ENCODE assay signal across 17 mouse cellular contexts in genomic region chr15:80003581-80003980, GRCm38 (mm10). TPM values are rescaled to one million over a fixed set of nuclear protein-coding genes. Genes with fewer than 3 reads are reported as not detected.
DNase-seq lines count a peak whose midpoint lies in the region; ATAC-seq and TF ChIP-seq lines count a peak whose summit lies in the region.
"Had no signal": no experiment of that assay in that cellular context is flagged by ENCODE, and none has a peak within 500 bp of the region (broad histone marks: within the 10 kb centered on the region; RNA-seq: fewer than 3 reads in every experiment).

No protein-coding gene starts in this region.

- 44% methylated on average over 2 of the region's 2 CpGs for WGBS in kidney, adult 2 months

- H3K4me3 ChIP-seq in gastrocnemius, adult 2 months, result peak overlapping the region; percentile 45
- no peak overlapping the region for H3K4me3 ChIP-seq in kidney, adult 2 months (ENCODE audit: insufficient read depth, low read depth, low read length)
- peak overlapping the region; percentile 89 for H3K4me3 ChIP-seq in megakaryocyte, embryonic 14.5 days (replicated peaks)
- H3K4me3 ChIP-seq: embryonic facial prominence, embryonic 12.5 days; neural tube, embryonic 13.5 days had no signal

- no peaks in the 10 kb centered on the region; the same call in 1 of the 2 replicates for H3K36me3 ChIP-seq in kidney, adult 2 months (ENCODE audit: control insufficient read depth, insufficient read depth, low read length)
- peaks cover 97% of the 10 kb centered on the region for H3K36me3 ChIP-seq in megakaryocyte, embryonic 14.5 days (replicated peaks; ENCODE audit: low read length)
- H3K36me3 ChIP-seq: embryonic facial prominence, embryonic 12.5 days; neural tube, embryonic 13.5 days had no signal

- peaks cover 26% of the 10 kb centered on the region for H3K4me1 ChIP-seq in kidney, adult 2 months (ENCODE audit: control insufficient read depth, insufficient read depth, low read length)
- peaks cover 93% of the 10 kb centered on the region for H3K4me1 ChIP-seq in megakaryocyte, embryonic 14.5 days

- H3K27me3 ChIP-seq in kidney, adult 2 months (replicated peaks; ENCODE audit: control insufficient read depth, insufficient read depth, low read length), result no peaks in the 10 kb centered on the region
- H3K27me3 ChIP-seq in megakaryocyte, embryonic 14.5 days (replicated peaks), result no peaks in the 10 kb centered on the region
- H3K27me3 ChIP-seq: embryonic facial prominence, embryonic 12.5 days; neural tube, embryonic 13.5 days had no signal

- TF ChIP-seq CTCF in gastrocnemius, adult 2 months (IDR thresholded peaks at IDR 0.05), result no peak
- TF ChIP-seq CTCF in kidney, adult 2 months (conservative IDR thresholded peaks at IDR 0.05; ENCODE audit: insufficient read depth, insufficient read length, low read depth, low read length), result no peak

- ATAC-seq in megakaryocyte, adult 5-6 weeks (ENCODE audit: poor library complexity, severe bottlenecking), result no peak
- ATAC-seq: hindbrain, embryonic 16.5 days had no signal

- no peak for TF ChIP-seq POLR2A in kidney, adult 2 months (IDR thresholded peaks at IDR 0.05; ENCODE audit: low read depth, low read length)

- H3K27ac ChIP-seq in gastrocnemius, adult 2 months, result peak overlapping the region; percentile 94
- peak overlapping the region; percentile 64 for H3K27ac ChIP-seq in kidney, adult 2 months (ENCODE audit: insufficient read depth, low read depth, low read length)

- no peaks in the 10 kb centered on the region for H3K9me3 ChIP-seq in megakaryocyte, embryonic 14.5 days
- H3K9me3 ChIP-seq: embryonic facial prominence, embryonic 12.5 days; neural tube, embryonic 13.5 days had no signal

- intact Hi-C loops in gastrocnemius, adult 2 months (cut with DNase I), result no loop called here
- intact Hi-C loops in heart, postnatal 14 days (cut with DNase I), result no loop called here

- no peak for DNase-seq in gastrocnemius, adult 2 months
- no peak for DNase-seq in gastrocnemius, postnatal 4 days (ENCODE audit: low spot score in 2 of 2)
- no peak for DNase-seq in kidney, adult 2 months
- no peak for DNase-seq in kidney, postnatal 10 days
- DNase-seq in heart, postnatal 14 days, result peak; percentile 40 to 47
- no peak for DNase-seq in frontal cortex, adult 2 months (ENCODE audit: extremely low spot score in 1 of 2, low spot score in 1 of 2)
- DNase-seq: adrenal gland, postnatal 25 days; cerebellum, adult 8-10 months; kidney, adult 11 months; left cerebral cortex, postnatal 4 days; lung, embryonic 14.5 days; right cerebral cortex, postnatal 14 days had no signal

RNA-seq across cellular contexts. Expression of gene Pdgfb, which starts 11.2 kb away (rescaled TPM):
- total RNA-seq in gastrocnemius, adult 2 months (2021), result 10 to 100 TPM; 14.3 to 17.3 TPM
- total RNA-seq in gastrocnemius, postnatal 4 days (2021), result 10 to 100 TPM; 51.5 to 52.8 TPM
- polyA plus RNA-seq in kidney, adult 2 months (2012; rRNA removed), result 32.2 and 33.4 TPM in 2 replicates
- 107 and 125 TPM in 2 replicates for polyA plus RNA-seq in megakaryocyte, embryonic 14.5 days (2012; ENCODE audit: insufficient read depth, low replicate concordance)
- 1.3 and 1.6 TPM in 2 replicates for total RNA-seq in megakaryocyte, adult 5-6 weeks (2015)
- 0.40 and 1.7 TPM in 2 replicates for total RNA-seq in megakaryocyte, adult 5-6 weeks (2017)
- 10 to 100 TPM; 42.2 to 43.4 TPM for total RNA-seq in heart, postnatal 14 days (2021)
- 30.7 and 32.4 TPM in 2 replicates for polyA plus RNA-seq in frontal cortex, adult 2 months (2012; rRNA removed)

RNA-seq across cellular contexts. Expression of gene Cbx7, which starts 32.7 kb away (rescaled TPM):
- 10 to 100 TPM; 18.9 to 19.6 TPM for total RNA-seq in gastrocnemius, adult 2 months (2021)
- 1 to 10 TPM; 2.1 TPM for total RNA-seq in gastrocnemius, postnatal 4 days (2021)
- 41.3 and 44.1 TPM in 2 replicates for polyA plus RNA-seq in kidney, adult 2 months (2012; rRNA removed)
- 2.2 and 5.7 TPM in 2 replicates for polyA plus RNA-seq in megakaryocyte, embryonic 14.5 days (2012; ENCODE audit: insufficient read depth, low replicate concordance)
- 4.9 and 5.5 TPM in 2 replicates for total RNA-seq in megakaryocyte, adult 5-6 weeks (2015)
- 3.9 and 7.0 TPM in 2 replicates for total RNA-seq in megakaryocyte, adult 5-6 weeks (2017)
- 1 to 10 TPM; 3.6 to 7.8 TPM for total RNA-seq in heart, postnatal 14 days (2021)
- 58.6 TPM in 2 replicates for polyA plus RNA-seq in frontal cortex, adult 2 months (2012; rRNA removed)

Comparison
In these comparisons a context has a peak if more than half of its experiments do, and no peak if none do; other contexts are left out.
1. DNase-seq: peak in heart, postnatal 14 days (2 of 2); none in gastrocnemius, adult 2 months (single experiment), gastrocnemius, postnatal 4 days (0 of 2), kidney, adult 2 months (single experiment), kidney, postnatal 10 days (single experiment) and frontal cortex, adult 2 months (0 of 2).
2. RNA of gene Pdgfb, which starts 11.2 kb away (total RNA-seq): 51.5 to 52.8 TPM in gastrocnemius, postnatal 4 days, 42.2 to 43.4 TPM in heart, postnatal 14 days and 14.3 to 17.3 TPM in gastrocnemius, adult 2 months; 0.40 to 1.7 TPM in megakaryocyte, adult 5-6 weeks; every median in the first group is over 4 times any median in the second.